Comparison of ENCODE assay signal across 15 mouse cellular contexts in the genomic region with DNA sequence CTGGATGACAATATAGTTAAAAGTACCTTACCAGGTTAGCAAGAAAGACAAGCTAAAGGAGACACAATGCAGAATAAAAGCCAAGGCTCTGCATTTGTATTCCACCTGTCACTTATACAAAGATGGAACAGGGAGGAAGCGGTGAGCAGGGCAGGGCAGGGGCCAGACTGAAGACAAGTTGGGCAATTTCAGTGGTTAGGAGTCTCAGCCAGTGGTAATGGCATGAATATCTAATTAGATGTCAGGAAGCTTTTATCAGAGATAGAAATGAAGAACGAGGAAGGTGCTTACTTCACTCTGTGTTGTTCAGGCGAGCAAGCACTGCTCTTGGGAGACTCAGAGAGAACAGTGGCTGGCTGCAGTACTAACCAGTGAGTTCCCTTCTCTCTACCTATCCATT.
"Had no signal": no experiment of that assay in that cellular context is flagged by ENCODE, and none has a peak within 500 bp of the region (broad histone marks: within the 10 kb centered on the region; RNA-seq: fewer than 3 reads in every experiment).

No protein-coding gene starts in this region.

- DNase-seq: kidney, adult 18-20 months; kidney, adult 9 months; kidney, postnatal 14 days; kidney, postnatal 4 days; layer of hippocampus, adult 9-11 months; layer of hippocampus, postnatal 36 days; left cerebral cortex, postnatal 4 days; liver, postnatal 0 days; lung, embryonic 14.5 days; retina, postnatal 1 day; right cerebral cortex, postnatal 25 days; spleen, adult 18-20 months; thymus, postnatal 25 days had no signal

- ATAC-seq: liver, postnatal 0 days; lung, postnatal 0 days; midbrain, embryonic 15.5 days had no signal
